Mouse (Mus musculus) right cerebral cortex, adult 2 months (tissue): ENCODE measurements around the gene Olfr1458.

Experiments
- DNase-seq, 2 experiments: peaks; one replicate each; pipeline ENCODE4 v3.0.0; 2021 to 2022; ENCODE audit warnings: low spot score in 2 of 2

Gene Olfr1458

GRCm38 (mm10) chr19:13106675-13107074 lies at the start of gene Olfr1458:
Gene Olfr1458 (minus strand): TSS chr19:13106775.
- DNase-seq: no peak

- DNase-seq: no peak
Observed at GRCm38 (mm10) chr19:13149449-13149848, 42.9 kb upstream of the Olfr1458 start, which contains the start of gene Olfr1459. Gene Olfr1459 (minus strand): TSS chr19:13149549.

- no peak for DNase-seq
Observed at GRCm38 (mm10) chr19:13097791-13098190, 8.8 kb downstream of the Olfr1458 start, which contains the start of gene Olfr1457. Gene Olfr1457 (minus strand): TSS chr19:13097891.

DNA sequence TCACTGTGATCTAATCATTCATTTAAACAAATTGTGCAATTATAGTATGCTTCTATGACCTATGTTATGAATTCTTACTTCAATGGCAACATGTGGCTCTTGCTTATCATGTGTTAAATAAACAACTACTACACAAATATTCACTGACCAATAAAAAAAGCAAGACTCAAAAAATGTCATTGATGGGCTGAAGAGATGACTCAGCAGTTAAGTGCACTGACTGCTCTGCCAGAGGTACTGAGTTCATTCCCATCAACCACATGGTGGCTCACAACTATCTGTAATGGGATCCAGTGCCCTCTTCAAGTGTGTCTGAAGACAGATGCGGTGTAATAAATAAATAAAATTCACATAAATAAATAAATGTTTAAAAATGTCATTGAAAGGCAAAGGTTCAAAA lies 12.7 kb downstream of the Olfr1458 start:
- DNase-seq: no peak

GRCm38 (mm10) chr19:13060310-13060709 lies 46.3 kb downstream of the Olfr1458 start, which contains the start of gene Olfr1454:
Gene Olfr1454 (plus strand): TSS chr19:13060610.
- no peak for DNase-seq
